Mouse (Mus musculus) liver, embryonic 16.5 days (tissue): ENCODE measurements around the gene Fam78a. TPM values are rescaled to one million over a fixed set of nuclear protein-coding genes. Genes with fewer than 3 reads are reported as not detected.

Experiments used
- ATAC-seq: fragments of 200-750 bp; cut with Nextera tagmentation; 2 replicates; pipeline ENCODE4 v1.8.0; 2017; ENCODE audit warnings: low read depth, mild to moderate bottlenecking, moderate number of reproducible peaks, moderate library complexity
- H3K27ac ChIP-seq: fragments of 300-500 bp; sonication (generic); 2 replicates; pipeline ENCODE4 v1.5.1; 2014; ENCODE audit warnings: mild to moderate bottlenecking, low read length
- H3K27me3 ChIP-seq: fragments of 300-500 bp; sonication (generic); 2 replicates; pipeline ENCODE4 v1.6.1; 2014; ENCODE audit warnings: low read depth, low read length, mixed read lengths; ENCODE audit not compliant: control insufficient read depth, insufficient read depth
- H3K36me3 ChIP-seq: fragments of 300-500 bp; sonication (generic); 2 replicates; pipeline ENCODE4 v1.6.1; 2014; ENCODE audit warnings: mild to moderate bottlenecking; ENCODE audit not compliant: control insufficient read depth, insufficient read depth
- H3K4me1 ChIP-seq: fragments of 300-500 bp; sonication (generic); 2 replicates; pipeline ENCODE4 v1.6.1; 2014; ENCODE audit warnings: low read depth, low read length, mixed read lengths; ENCODE audit not compliant: control insufficient read depth
- H3K4me2 ChIP-seq: fragments of 300-500 bp; sonication (generic); 2 replicates; pipeline ENCODE4 v1.6.1; 2014; ENCODE audit warnings: low read depth, low read length, mixed read lengths
- H3K4me3 ChIP-seq: fragments of 300-500 bp; sonication (generic); 2 replicates; pipeline ENCODE4 v1.5.1; 2014; ENCODE audit warnings: low read depth, mild to moderate bottlenecking, low read length
- H3K9ac ChIP-seq: fragments of 300-500 bp; sonication (generic); 2 replicates; pipeline ENCODE4 v1.6.1; 2014; ENCODE audit warnings: low read depth, low read length
- H3K9me3 ChIP-seq: fragments of 300-500 bp; sonication (generic); replicated peaks from 2 replicates; pipeline ENCODE4 v1.6.1; 2016; ENCODE audit warnings: low read length; ENCODE audit not compliant: control insufficient read depth
- WGBS: fragments of 180-500 bp; shearing (Covaris S2); extraction: QIAGEN DNeasy Blood & Tissue Kit; methylation state at CpG from one replicate; pipeline ENCODE4 v1.1.7; 2014; ENCODE audit not compliant: insufficient replicate concordance; 5-methylcytosine and 5-hydroxymethylcytosine counted together
- microRNA-seq: library from miRNA; unstranded; fragments of <30 nt; microRNA quantifications from one replicate; pipeline ENCODE4, GENCODE M21; 2016
- polyA plus RNA-seq: library from polyadenylated mRNA; unstranded; fragments of >200 nt; fragmentation: Nextera tagmentation; extraction: Ambion mirVana; gene quantifications from 2 replicates; pipeline ENCODE4 v1.2.1, GENCODE M21; 2015

Gene Fam78a
- polyA plus RNA-seq, 1 experiment from 2014 or later = 6.5 TPM

DNA sequence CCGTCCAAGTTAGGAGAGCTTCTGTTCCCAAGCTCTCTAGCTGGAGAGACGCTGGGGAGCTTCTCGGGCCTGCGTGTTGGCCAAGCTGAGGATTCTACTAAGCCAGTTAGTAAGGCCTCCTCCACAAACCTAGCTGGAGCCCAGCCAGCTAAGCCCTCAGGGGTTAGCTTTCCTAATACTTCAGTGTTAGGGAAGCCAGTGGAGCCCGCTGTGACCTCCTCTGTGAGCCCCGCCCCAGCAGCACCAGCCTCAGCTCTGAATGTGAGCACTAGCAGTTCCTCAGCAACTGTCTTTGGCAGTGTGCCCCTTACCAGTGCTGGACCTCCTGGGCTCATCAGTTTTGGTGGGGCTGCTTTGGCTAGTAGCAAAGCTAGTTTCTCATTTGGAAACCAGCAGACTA, 51.2 kb downstream of the Fam78a start:
- Histone ChIP-seq H3K4me3 (no peak overlapping the region), H3K9ac (no peak overlapping the region), H3K36me3 (peaks cover 26% of the 10 kb centered on the region), H3K4me1 (no peaks in the 10 kb centered on the region), H3K27me3 (no peaks in the 10 kb centered on the region), H3K9me3 (no peaks in the 10 kb centered on the region), H3K4me2 (no peak overlapping the region), H3K27ac (no peak overlapping the region)
- 88% methylated on average over 6 of the region's 6 CpGs for WGBS
- no peak for ATAC-seq

DNA sequence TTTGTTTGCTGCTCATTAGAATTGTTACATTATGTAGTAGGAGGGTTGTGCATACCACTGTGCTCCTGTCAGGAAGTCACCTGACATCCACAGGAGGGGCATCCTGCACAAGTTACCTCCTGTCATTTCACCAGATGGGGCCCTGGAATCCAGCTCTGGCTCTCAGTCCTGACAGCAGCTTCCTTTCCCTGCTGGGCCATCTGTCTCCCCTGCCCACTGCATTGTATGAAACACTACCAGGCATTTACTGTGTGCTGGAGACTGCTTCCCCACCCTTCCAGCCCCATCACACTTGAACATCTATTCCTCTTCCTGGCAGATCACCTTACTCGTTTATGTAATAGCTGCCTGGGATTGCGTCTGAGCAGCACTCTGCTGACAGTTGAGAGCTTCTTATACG, 55.0 kb downstream of the Fam78a start:
- Histone ChIP-seq H3K9ac (no peak overlapping the region), H3K27ac (no peak overlapping the region), H3K9me3 (no peaks in the 10 kb centered on the region), H3K4me2 (no peak overlapping the region), H3K36me3 (peaks cover 35% of the 10 kb centered on the region), H3K4me3 (no peak overlapping the region), H3K4me1 (no peaks in the 10 kb centered on the region), H3K27me3 (no peaks in the 10 kb centered on the region)
- 57% methylated on average over 3 of the region's 3 CpGs for WGBS
- ATAC-seq = no peak

DNA sequence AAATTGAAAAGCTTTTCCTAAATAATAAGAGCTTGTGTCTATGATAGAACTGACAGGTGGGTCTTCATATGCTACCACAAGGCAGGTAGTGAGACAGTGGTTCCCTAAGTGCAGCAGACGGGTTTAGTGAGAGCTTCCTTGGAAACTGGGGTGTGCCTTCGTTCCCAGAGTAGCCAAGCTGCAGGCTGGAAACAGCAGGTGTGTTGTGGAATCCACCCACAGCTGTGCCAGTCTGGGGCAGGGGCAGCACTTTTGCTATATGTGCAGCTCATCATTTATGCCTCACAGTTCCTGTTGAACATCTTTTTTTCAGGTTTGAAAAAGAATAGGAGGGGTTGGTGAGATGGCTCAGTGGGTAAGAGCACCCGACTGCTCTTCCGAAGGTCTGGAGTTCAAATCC, 60.3 kb downstream of the Fam78a start:
- H3K4me3 ChIP-seq = no peak overlapping the region
- no peak for ATAC-seq
- no peak overlapping the region for H3K9ac ChIP-seq
- H3K4me1 ChIP-seq = peaks cover 7% of the 10 kb centered on the region
- H3K4me2 ChIP-seq = no peak overlapping the region
- H3K36me3 ChIP-seq = peaks cover 29% of the 10 kb centered on the region
- H3K27ac ChIP-seq = no peak overlapping the region
- H3K9me3 ChIP-seq = no peaks in the 10 kb centered on the region
- WGBS = 79% methylated on average over 4 of the region's 4 CpGs
- H3K27me3 ChIP-seq = no peaks in the 10 kb centered on the region

DNA sequence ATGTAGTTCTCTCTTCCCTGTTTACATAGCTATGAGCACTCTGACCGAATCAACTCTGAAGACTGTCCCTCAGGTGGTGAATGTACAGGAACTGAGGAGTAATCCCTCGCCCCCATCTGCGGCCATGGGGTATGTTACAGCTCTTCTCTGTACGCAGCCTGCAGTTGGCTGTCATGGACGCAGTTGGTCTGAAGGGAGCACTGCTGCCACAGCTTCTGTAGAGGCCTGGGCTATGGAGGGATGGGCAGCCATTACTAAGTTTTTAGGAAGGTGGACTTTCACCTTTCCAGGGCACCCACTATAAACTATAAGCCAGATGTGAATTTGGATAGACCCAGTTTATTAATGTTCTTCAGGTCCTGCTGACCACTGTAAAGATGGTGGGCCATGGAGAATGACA, 64.4 kb downstream of the Fam78a start:
- Histone ChIP-seq H3K27me3 (no peaks in the 10 kb centered on the region), H3K4me2 (no peak overlapping the region), H3K27ac (no peak overlapping the region), H3K4me3 (no peak overlapping the region), H3K9ac (no peak overlapping the region), H3K4me1 (peaks cover 7% of the 10 kb centered on the region), H3K9me3 (no peaks in the 10 kb centered on the region), H3K36me3 (peaks cover 32% of the 10 kb centered on the region)
- 82% methylated on average over 5 of the region's 5 CpGs for WGBS
- no peak for ATAC-seq

DNA sequence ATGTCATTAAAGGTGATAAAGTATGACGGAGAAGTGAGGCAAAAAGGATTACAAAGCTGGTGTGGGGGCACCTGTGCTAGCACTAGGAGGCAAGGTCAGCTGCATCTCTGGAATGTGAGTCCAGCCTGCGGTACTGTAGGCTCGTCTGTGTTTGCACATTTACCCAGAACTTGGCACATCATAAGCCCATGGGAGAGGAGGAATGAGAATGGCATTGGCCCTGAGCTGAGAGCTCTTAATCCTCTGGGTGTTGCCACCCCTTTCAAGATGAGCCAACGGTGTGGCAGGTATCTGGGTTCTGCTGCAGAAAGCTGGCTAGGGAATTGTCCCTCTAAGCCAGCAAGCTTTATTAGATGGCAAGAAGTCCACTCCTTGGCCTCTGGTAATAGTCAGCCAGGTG, 65.0 kb downstream of the Fam78a start:
- WGBS = 82% methylated on average over 4 of the region's 4 CpGs
- Histone ChIP-seq H3K4me2 (no peak overlapping the region), H3K27me3 (no peaks in the 10 kb centered on the region), H3K36me3 (peaks cover 30% of the 10 kb centered on the region), H3K9ac (no peak overlapping the region), H3K4me1 (peaks cover 7% of the 10 kb centered on the region), H3K9me3 (no peaks in the 10 kb centered on the region), H3K4me3 (no peak overlapping the region), H3K27ac (no peak overlapping the region)
- ATAC-seq = no peak

DNA sequence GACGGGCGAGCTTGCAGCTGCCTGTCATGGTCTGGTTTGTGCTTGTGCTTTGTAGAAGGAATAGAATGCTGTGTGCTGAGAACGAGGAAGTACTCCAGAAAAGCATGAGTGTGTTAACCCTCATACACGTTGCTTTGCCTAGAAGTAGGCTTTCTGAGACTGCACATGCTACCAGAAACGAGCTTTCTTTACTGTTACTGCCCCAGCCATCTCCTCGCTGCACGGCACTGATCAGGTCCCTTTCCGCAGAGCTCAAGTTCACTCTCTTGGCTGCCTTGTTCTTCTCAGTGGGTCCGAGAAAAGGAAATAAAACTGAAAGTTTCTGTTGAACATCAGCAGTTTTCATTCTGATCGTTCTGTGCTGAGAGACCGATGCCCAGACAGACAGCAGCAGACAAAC, 75.9 kb downstream of the Fam78a start:
- Histone ChIP-seq H3K4me2 (no peak overlapping the region), H3K27me3 (no peaks in the 10 kb centered on the region), H3K27ac (no peak overlapping the region), H3K36me3 (peaks cover 53% of the 10 kb centered on the region), H3K9ac (no peak overlapping the region), H3K9me3 (no peaks in the 10 kb centered on the region), H3K4me3 (no peak overlapping the region), H3K4me1 (no peaks in the 10 kb centered on the region)
- no peak for ATAC-seq
- 79% methylated on average over 11 of the region's 11 CpGs for WGBS

DNA sequence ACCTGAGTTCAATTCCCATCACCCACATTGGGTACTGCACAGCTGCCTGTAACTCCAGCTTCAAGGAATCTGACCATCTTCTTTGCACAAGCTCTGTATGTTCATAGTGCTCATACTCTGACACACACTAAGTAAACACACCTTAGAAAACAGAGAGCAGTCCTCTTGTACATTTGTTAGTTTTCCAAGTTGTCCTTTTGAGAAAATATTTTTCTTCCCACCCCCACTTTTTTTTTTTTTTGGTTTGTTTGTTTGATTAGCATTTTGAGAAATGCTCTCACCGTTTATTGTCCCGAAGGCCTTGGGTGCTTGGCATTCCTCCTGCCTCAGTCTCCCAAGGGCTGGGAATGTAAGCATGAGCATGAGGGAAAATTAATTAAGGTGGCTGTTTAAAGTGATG, 76.3 kb downstream of the Fam78a start:
- ATAC-seq = no peak
- 90% methylated on average over 2 of the region's 2 CpGs for WGBS
- H3K36me3 ChIP-seq = peaks cover 55% of the 10 kb centered on the region

More for the DNA sequence above, 76.3 kb downstream of the Fam78a start:
- Histone ChIP-seq H3K27me3 (no peaks in the 10 kb centered on the region), H3K9me3 (no peaks in the 10 kb centered on the region), H3K9ac (no peak overlapping the region), H3K4me1 (no peaks in the 10 kb centered on the region), H3K4me2 (no peak overlapping the region), H3K4me3 (no peak overlapping the region), H3K27ac (no peak overlapping the region)

Small RNAs within 50 kb of the gene (microRNA-seq; reads per million reads assigned to microRNA genes)
- gene Mir7674 = not detected

Other genes starting within 250 kb of the Fam78a start
- 0.04 TPM in 2 replicates for gene Fibcd1, start 238.9 kb downstream of the Fam78a start, polyA plus RNA-seq
- gene Lamc3, start 197.6 kb downstream of the Fam78a start, polyA plus RNA-seq = 0.04 and 0.15 TPM in 2 replicates
- 1.2 and 1.5 TPM in 2 replicates for gene Aif1l, start 134.7 kb downstream of the Fam78a start, polyA plus RNA-seq
- gene Nup214, start 110.4 kb downstream of the Fam78a start, polyA plus RNA-seq = 33.8 and 34.4 TPM in 2 replicates
- 1.4 and 2.1 TPM in 2 replicates for gene Plpp7, start 10.7 kb upstream of the Fam78a start, polyA plus RNA-seq
- 4.5 and 4.7 TPM in 2 replicates for gene Prrc2b, start 66.2 kb upstream of the Fam78a start, polyA plus RNA-seq
- gene Pomt1, start 151.7 kb upstream of the Fam78a start, polyA plus RNA-seq = 12.1 and 13.2 TPM in 2 replicates
- 27.9 and 28.5 TPM in 2 replicates for gene Uck1, start 175.3 kb upstream of the Fam78a start, polyA plus RNA-seq
- gene Golga2, start 202.5 kb upstream of the Fam78a start, polyA plus RNA-seq = 9.5 and 10.0 TPM in 2 replicates
- 134 and 157 TPM in 2 replicates for gene Swi5, start 203.2 kb upstream of the Fam78a start, polyA plus RNA-seq